Mouse (Mus musculus) CH12.LX (cell line): ENCODE data around the gene P2rx1. TPM values are rescaled to one million over a fixed set of nuclear protein-coding genes. Genes with fewer than 3 reads are reported as not detected.

Source experiments
- DNase-seq: peaks from one replicate; pipeline ENCODE4 v3.0.0-alpha.2; 2013; ENCODE audit errors: extremely low read depth
- H3K27ac ChIP-seq: 2 replicates; pipeline ENCODE4 v1.5.1; 2012; ENCODE audit warnings: low read depth, mild to moderate bottlenecking, control low read depth, moderate library complexity; ENCODE audit not compliant: insufficient read depth
- H3K27me3 ChIP-seq: replicated peaks from 2 replicates; pipeline ENCODE3; 2012; ENCODE audit warnings: inconsistent platforms
- H3K36me3 ChIP-seq, 2 experiments: replicated peaks in 1 of 2; 2 replicates each; pipeline versions ENCODE3 to v1.6.1; 2012; ENCODE audit warnings: inconsistent platforms in 1 of 2, low read length in 1 of 2, mild to moderate bottlenecking in 1 of 2, mixed read lengths in 1 of 2, moderate library complexity in 1 of 2; ENCODE audit not compliant: control insufficient read depth in 1 of 2, insufficient read depth in 1 of 2
- H3K4me1 ChIP-seq, 2 experiments: 2 replicates each; pipeline ENCODE4 v1.6.1; 2012; ENCODE audit warnings: inconsistent platforms in 1 of 2, moderate library complexity in 1 of 2; ENCODE audit not compliant: insufficient read depth in 2 of 2, control insufficient read depth in 1 of 2
- H3K4me2 ChIP-seq: 2 replicates; pipeline ENCODE4 v1.6.1; 2012; ENCODE audit warnings: low read depth, mild to moderate bottlenecking, control low read depth; ENCODE audit not compliant: poor library complexity, insufficient read depth, severe bottlenecking
- H3K4me3 ChIP-seq, 3 experiments: fragments of 150-350 bp in 1 of 3; sonication (generic) in 1 of 3; replicated peaks in 1 of 3; 2 replicates each; pipeline versions ENCODE3 to v1.5.1; 2011 to 2012; ENCODE audit warnings: low read depth in 2 of 3, low read length in 2 of 3, mild to moderate bottlenecking in 2 of 3, moderate library complexity in 2 of 3, control low read depth in 1 of 3, improper control_type of control experiment in 1 of 3, inconsistent platforms in 1 of 3, mixed read lengths in 1 of 3; ENCODE audit not compliant: poor library complexity in 1 of 3
- H3K79me2 ChIP-seq: replicated peaks from 2 replicates; pipeline ENCODE4 v1.6.1; 2012; ENCODE audit warnings: mild to moderate bottlenecking, moderate library complexity; ENCODE audit not compliant: control insufficient read depth, poor library complexity, insufficient read depth, severe bottlenecking; ENCODE audit errors: extremely low read depth
- H3K9ac ChIP-seq: 2 replicates; pipeline ENCODE4 v1.6.1; 2012; ENCODE audit warnings: low read depth, mild to moderate bottlenecking, control low read depth, moderate library complexity; ENCODE audit not compliant: insufficient read depth
- H3K9me3 ChIP-seq: replicated peaks from 2 replicates; pipeline ENCODE3; 2012; ENCODE audit warnings: low read length, inconsistent platforms, mixed read lengths
- BHLHE40 ChIP-seq: IDR thresholded peaks from 2 replicates; pipeline ENCODE4 v1.6.1; 2011; ENCODE audit warnings: mild to moderate bottlenecking, low read depth, low read length, improper control_type of control experiment
- CHD1 ChIP-seq: IDR thresholded peaks from 2 replicates; pipeline ENCODE4 v1.6.1; 2012; ENCODE audit warnings: low read depth, low read length, improper control_type of control experiment, inconsistent platforms
- CHD2 ChIP-seq: IDR thresholded peaks from 2 replicates; pipeline ENCODE4 v1.6.1; 2011; ENCODE audit warnings: low read length, improper control_type of control experiment
- CTCF ChIP-seq, 2 experiments: IDR thresholded peaks in 1 of 2; conservative IDR thresholded peaks in 1 of 2; 2 replicates each; pipeline ENCODE4 v1.5.1; 2011 to 2012; ENCODE audit warnings: low read depth in 2 of 2, low read length in 2 of 2, improper control_type of control experiment in 1 of 2, inconsistent platforms in 1 of 2, mild to moderate bottlenecking in 1 of 2, moderate library complexity in 1 of 2
- E2F4 ChIP-seq: IDR thresholded peaks from 2 replicates; pipeline ENCODE4 v1.6.1; 2011; ENCODE audit warnings: low read depth, low read length, improper control_type of control experiment; ENCODE audit not compliant: insufficient replicate concordance
- ELF1 ChIP-seq: IDR thresholded peaks from 2 replicates; pipeline ENCODE4 v1.6.1; 2014; ENCODE audit warnings: low read depth, mild to moderate bottlenecking, inconsistent platforms, low read length, improper control_type of control experiment
- EP300 ChIP-seq: IDR thresholded peaks from 2 replicates; pipeline ENCODE4 v1.6.1; 2011; ENCODE audit warnings: low read length, improper control_type of control experiment
- ETS1 ChIP-seq: conservative IDR thresholded peaks from 2 replicates; pipeline ENCODE4 v1.6.1; 2012; ENCODE audit warnings: low read depth, mild to moderate bottlenecking, inconsistent platforms, low read length, improper control_type of control experiment, moderate library complexity
- IRF4 ChIP-seq: IDR thresholded peaks from 2 replicates; pipeline ENCODE4 v1.6.1; 2014; ENCODE audit warnings: low read depth, mild to moderate bottlenecking, inconsistent platforms, low read length, improper control_type of control experiment
- JUN ChIP-seq: IDR thresholded peaks from 2 replicates; pipeline ENCODE4 v1.6.1; 2011; ENCODE audit warnings: low read depth, mild to moderate bottlenecking, low read length, improper control_type of control experiment, moderate library complexity; ENCODE audit not compliant: insufficient read depth
- JUND ChIP-seq: conservative IDR thresholded peaks from 2 replicates; pipeline ENCODE4 v1.6.1; 2011; ENCODE audit warnings: low read depth, low read length, improper control_type of control experiment
- KAT2A ChIP-seq: IDR thresholded peaks from 2 replicates; pipeline ENCODE4 v1.6.1; 2012; ENCODE audit warnings: low read length, improper control_type of control experiment, inconsistent platforms; ENCODE audit not compliant: insufficient replicate concordance
- MAFK ChIP-seq: IDR thresholded peaks from 2 replicates; pipeline ENCODE4 v1.6.1; 2011; ENCODE audit warnings: low read length, improper control_type of control experiment; ENCODE audit not compliant: insufficient replicate concordance
- MAX ChIP-seq: IDR thresholded peaks from 2 replicates; pipeline ENCODE4 v1.6.1; 2011; ENCODE audit warnings: low read length, improper control_type of control experiment
- MAZ ChIP-seq: IDR thresholded peaks from 2 replicates; pipeline ENCODE4 v1.6.1; 2012; ENCODE audit warnings: low read depth, mild to moderate bottlenecking, inconsistent platforms, low read length, improper control_type of control experiment, moderate library complexity
- MEF2A ChIP-seq: IDR thresholded peaks from 2 replicates; pipeline ENCODE4 v1.6.1; 2014; ENCODE audit warnings: low read depth, mild to moderate bottlenecking, inconsistent platforms, low read length, improper control_type of control experiment, borderline replicate concordance
- MXI1 ChIP-seq: IDR thresholded peaks from 2 replicates; pipeline ENCODE4 v1.6.1; 2011; ENCODE audit warnings: mild to moderate bottlenecking, low read depth, low read length, improper control_type of control experiment
- MYC ChIP-seq: IDR thresholded peaks from 2 replicates; pipeline ENCODE4 v1.6.1; 2011; ENCODE audit warnings: low read depth, mild to moderate bottlenecking, improper control_type of control experiment, low read length
- NELFE ChIP-seq: IDR thresholded peaks from 2 replicates; pipeline ENCODE4 v1.6.1; 2011; ENCODE audit warnings: low read depth, low read length, improper control_type of control experiment
- NRF1 ChIP-seq: IDR thresholded peaks from 2 replicates; pipeline ENCODE4 v1.6.1; 2014; ENCODE audit warnings: low read depth, mild to moderate bottlenecking, inconsistent platforms, low read length, improper control_type of control experiment, moderate library complexity
- POLR2A ChIP-seq: IDR thresholded peaks from 2 replicates; pipeline ENCODE4 v1.6.1; 2011; ENCODE audit warnings: low read depth, mild to moderate bottlenecking, improper control_type of control experiment, low read length
- RCOR1 ChIP-seq: conservative IDR thresholded peaks from 2 replicates; pipeline ENCODE4 v1.6.1; 2012; ENCODE audit warnings: low read depth, mild to moderate bottlenecking, inconsistent platforms, low read length, improper control_type of control experiment
- SMC3 ChIP-seq: IDR thresholded peaks from 2 replicates; pipeline ENCODE4 v1.6.1; 2011; ENCODE audit warnings: low read depth, low read length, improper control_type of control experiment
- TBP ChIP-seq: conservative IDR thresholded peaks from 2 replicates; pipeline ENCODE4 v1.6.1; 2011; ENCODE audit warnings: low read depth, low read length, improper control_type of control experiment
- UBTF ChIP-seq: IDR thresholded peaks from 2 replicates; pipeline ENCODE4 v1.6.1; 2012; ENCODE audit warnings: low read depth, mild to moderate bottlenecking, inconsistent platforms, low read length, improper control_type of control experiment, moderate library complexity
- USF1 ChIP-seq: IDR thresholded peaks from 2 replicates; pipeline ENCODE4 v1.6.1; 2014; ENCODE audit warnings: low read depth, mild to moderate bottlenecking, inconsistent platforms, low read length, improper control_type of control experiment
- USF2 ChIP-seq: conservative IDR thresholded peaks from 2 replicates; pipeline ENCODE4 v1.6.1; 2011; ENCODE audit warnings: low read depth, low read length, improper control_type of control experiment
- ZC3H11A ChIP-seq: IDR thresholded peaks from 2 replicates; pipeline ENCODE4 v1.6.1; 2012; ENCODE audit warnings: low read depth, mild to moderate bottlenecking, inconsistent platforms, low read length, improper control_type of control experiment
- ZKSCAN1 ChIP-seq: IDR thresholded peaks from 2 replicates; pipeline ENCODE4 v1.6.1; 2012; ENCODE audit warnings: low read depth, inconsistent platforms, low read length, improper control_type of control experiment, borderline replicate concordance
- ZNF384 ChIP-seq: IDR thresholded peaks from 2 replicates; pipeline ENCODE4 v1.6.1; 2012; ENCODE audit warnings: low read depth, low read length, improper control_type of control experiment, inconsistent platforms
- dilution Hi-C: fragments of 300-500 bp; cut with MboI; formaldehyde crosslinking; loops from 2 replicates; pipeline ENCODE4 v1.14.3; 2020; ENCODE audit warnings: low sequenced_read_pairs; ENCODE audit not compliant: extremely low pct_unique_long_range_greater_than_20kb, extremely low pct_ligation_motif_present
- in situ Hi-C: fragments of 300-500 bp; cut with MboI; formaldehyde crosslinking; loops from 3 replicates; pipeline ENCODE4 v1.14.3; 2019; ENCODE audit warnings: low sequenced_read_pairs, low pct_ligation_motif_present, low pct_unique_long_range_greater_than_20kb, mixed read lengths
- polyA plus RNA-seq: library from polyadenylated mRNA; unstranded; fragments of >175 nt; gene quantifications from 2 replicates; pipeline ENCODE4 v1.2.1, GENCODE M21; 2012; ENCODE audit warnings: low read depth; ENCODE audit not compliant: insufficient read length
- total RNA-seq, 2 experiments: library from RNA; depleted of rRNA; stranded (reverse); fragments of 300-350 nt in 1 of 2; fragments of >200 nt in 1 of 2; gene quantifications; 2 replicates each; pipeline ENCODE4 v1.2.3; 2012 to 2014

Gene P2rx1
- total and polyA plus RNA-seq, 3 experiments = 15.9 to 23.3 (median 21.5) TPM

GRCm38 (mm10) chr11:72952697-72953096 is 46.2 kb upstream of the P2rx1 start:
- dilution Hi-C loops (no loop called here), in situ Hi-C loops (no loop called here)
- Histone ChIP-seq H3K4me1 (peaks cover 49 to 86% of the 10 kb centered on the region in 2 experiments), H3K4me3 (peak overlapping the region in 1 of 3 experiments; percentile 34), H3K36me3 (no peaks in the 10 kb centered on the region), H3K27me3 (no peaks in the 10 kb centered on the region), H3K9ac (peak overlapping the region; percentile 21; the same call in 1 of the 2 replicates), H3K27ac (peak overlapping the region; percentile 96), H3K9me3 (peaks cover 17% of the 10 kb centered on the region), H3K79me2 (no peaks in the 10 kb centered on the region), H3K4me2 (peak overlapping the region; percentile 57)
- DNase-seq = peak; percentile 36
- TF ChIP-seq UBTF = 0 out of 2 replicates have a peak, but pooled peaks have one; percentile 11
- no peak for TF ChIP-seq MAFK
- TF ChIP-seq MYC = no peak
- peak; percentile 12; the same call in 1 of the 2 replicates for TF ChIP-seq SMC3
- peak in 1 of 2 experiments; percentile 22; a peak in 1 of 4 replicates for TF ChIP-seq CTCF (conservative IDR thresholded peaks at IDR 0.05 in 1 of 2, IDR thresholded peaks at IDR 0.05 in 1 of 2; ENCODE audit: low read depth in 2 of 2, low read length in 2 of 2)
- TF ChIP-seq ZNF384 = no peak
- no peak for TF ChIP-seq USF1

- dilution Hi-C loops = no loop called here
- peak overlapping the region in 1 of 3 experiments; percentile 34 for H3K4me3 ChIP-seq
- peaks cover 17% of the 10 kb centered on the region for H3K9me3 ChIP-seq
- peaks cover 47 to 86% of the 10 kb centered on the region in 2 experiments for H3K4me1 ChIP-seq
- H3K79me2 ChIP-seq = no peaks in the 10 kb centered on the region
- peak overlapping the region; percentile 57 for H3K4me2 ChIP-seq
- H3K27me3 ChIP-seq = no peaks in the 10 kb centered on the region
- no peak for TF ChIP-seq TBP
- no peak for TF ChIP-seq NRF1
- no peak for TF ChIP-seq IRF4
- no peak for TF ChIP-seq POLR2A
- no peak for TF ChIP-seq BHLHE40
- TF ChIP-seq MXI1 = no peak
- TF ChIP-seq KAT2A = peak; percentile 74; the same call in 1 of the 2 replicates
- no peak for TF ChIP-seq ZC3H11A
- TF ChIP-seq CTCF (conservative IDR thresholded peaks at IDR 0.05 in 1 of 2, IDR thresholded peaks at IDR 0.05 in 1 of 2; ENCODE audit: low read depth in 2 of 2, low read length in 2 of 2) = no peak
- TF ChIP-seq NELFE = no peak
- no peak for TF ChIP-seq JUN
- no peak for TF ChIP-seq JUND
- peak; percentile 76; the same call in 1 of the 2 replicates for TF ChIP-seq CHD2
- peak; percentile 89; the same call in 1 of the 2 replicates for TF ChIP-seq RCOR1
- no peak; the same call in 1 of the 2 replicates for TF ChIP-seq MAX
- TF ChIP-seq ETS1 = no peak
- peak; percentile 62; the same call in 1 of the 2 replicates for TF ChIP-seq MAZ
- no peak for TF ChIP-seq E2F4
- no peak for TF ChIP-seq USF2
- TF ChIP-seq ELF1 = peak; percentile 53; the same call in 1 of the 2 replicates
- no peak for TF ChIP-seq ZKSCAN1
- TF ChIP-seq EP300 = no peak
- TF ChIP-seq MEF2A = no peak
- TF ChIP-seq CHD1 = no peak
- H3K36me3 ChIP-seq = no peaks in the 10 kb centered on the region
- peak overlapping the region; percentile 96 for H3K27ac ChIP-seq
- peak; percentile 99 for DNase-seq
- H3K9ac ChIP-seq = peak overlapping the region; percentile 21; the same call in 1 of the 2 replicates
- in situ Hi-C loops = no loop called here
These were observed 45.8 kb upstream of the P2rx1 start for GRCm38 (mm10) chr11:72953116-72953439.
